Mouse (Mus musculus): Measurements from ENCODE around the gene Fbxl7. TPM values are rescaled to one million over a fixed set of nuclear protein-coding genes. Genes with fewer than 3 reads are reported as not detected.

Fbxl7 gene
- total and polyA plus RNA-seq, 3 experiments = not detected

DNA sequence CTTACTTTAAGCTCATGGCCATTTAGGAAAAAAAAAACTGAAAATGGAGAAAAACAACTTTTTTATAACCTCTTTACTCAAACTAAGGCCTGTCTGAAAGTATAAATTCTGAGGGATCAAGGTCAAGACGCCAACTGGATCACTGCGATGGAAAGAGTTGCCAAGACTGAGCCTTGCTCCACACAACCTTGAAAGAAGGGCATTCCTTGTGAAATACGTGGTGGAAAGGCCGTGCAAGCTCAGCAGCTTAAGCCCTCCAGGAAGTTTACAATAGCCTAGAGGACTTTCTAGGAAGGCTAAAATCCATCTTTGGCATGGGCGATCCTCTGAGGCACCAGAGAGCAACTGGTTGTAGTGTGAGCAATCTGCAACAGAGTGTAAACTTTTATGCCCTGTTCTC is 27.9 kb downstream of the Fbxl7 start:
- H3K36me3 ChIP-seq (replicated peaks in 1 of 2; ENCODE audit: control insufficient read depth in 1 of 2, insufficient read depth in 1 of 2, low read length in 1 of 2) = no peaks in the 10 kb centered on the region
- no peaks in the 10 kb centered on the region for H3K4me1 ChIP-seq (ENCODE audit: control insufficient read depth in 1 of 2, insufficient read depth in 2 of 2)
- no peak overlapping the region for H3K4me2 ChIP-seq (ENCODE audit: insufficient read depth, low read depth, poor library complexity, severe bottlenecking)
- dilution Hi-C loops (cut with MboI; ENCODE audit: extremely low pct_ligation_motif_present, extremely low pct_unique_long_range_greater_than_20kb, low sequenced_read_pairs) = no loop called here
- H3K27ac ChIP-seq (ENCODE audit: insufficient read depth, low read depth) = no peak overlapping the region
- in situ Hi-C loops (cut with MboI; ENCODE audit: low pct_ligation_motif_present, low pct_unique_long_range_greater_than_20kb, low sequenced_read_pairs) = no loop called here
- no peaks in the 10 kb centered on the region for H3K27me3 ChIP-seq (replicated peaks)
- no peak overlapping the region for H3K4me3 ChIP-seq (replicated peaks in 1 of 3; ENCODE audit: low read depth in 2 of 3, low read length in 2 of 3, poor library complexity in 1 of 3)
- no peaks in the 10 kb centered on the region; the same call in 1 of the 2 replicates for H3K79me2 ChIP-seq (replicated peaks; ENCODE audit: control insufficient read depth, extremely low read depth, insufficient read depth, poor library complexity, severe bottlenecking)
- no peak overlapping the region for H3K9ac ChIP-seq (ENCODE audit: insufficient read depth, low read depth)
- H3K9me3 ChIP-seq (replicated peaks; ENCODE audit: low read length) = no peaks in the 10 kb centered on the region
- no peak for DNase-seq (ENCODE audit: extremely low read depth)
- no peak for TF ChIP-seq MEF2A (IDR thresholded peaks at IDR 0.05; ENCODE audit: borderline replicate concordance, low read depth, low read length)
- TF ChIP-seq CHD1 (IDR thresholded peaks at IDR 0.05; ENCODE audit: low read depth, low read length) = no peak
- TF ChIP-seq KAT2A (IDR thresholded peaks at IDR 0.05; ENCODE audit: insufficient replicate concordance, low read length) = no peak
- TF ChIP-seq MAZ (IDR thresholded peaks at IDR 0.05; ENCODE audit: low read depth, low read length) = no peak
- TF ChIP-seq ELF1 (IDR thresholded peaks at IDR 0.05; ENCODE audit: low read depth, low read length) = no peak
- TF ChIP-seq NELFE (IDR thresholded peaks at IDR 0.05; ENCODE audit: low read depth, low read length) = no peak
- TF ChIP-seq ZNF384 (IDR thresholded peaks at IDR 0.05; ENCODE audit: low read depth, low read length) = no peak
- TF ChIP-seq MAX (IDR thresholded peaks at IDR 0.05; ENCODE audit: low read length) = no peak
- no peak for TF ChIP-seq ZKSCAN1 (IDR thresholded peaks at IDR 0.05; ENCODE audit: borderline replicate concordance, low read depth, low read length)
- no peak for TF ChIP-seq POLR2AphosphoS2 (IDR thresholded peaks at IDR 0.05; ENCODE audit: low read depth, low read length)
- no peak for TF ChIP-seq BHLHE40 (IDR thresholded peaks at IDR 0.05; ENCODE audit: low read depth, low read length)

DNA sequence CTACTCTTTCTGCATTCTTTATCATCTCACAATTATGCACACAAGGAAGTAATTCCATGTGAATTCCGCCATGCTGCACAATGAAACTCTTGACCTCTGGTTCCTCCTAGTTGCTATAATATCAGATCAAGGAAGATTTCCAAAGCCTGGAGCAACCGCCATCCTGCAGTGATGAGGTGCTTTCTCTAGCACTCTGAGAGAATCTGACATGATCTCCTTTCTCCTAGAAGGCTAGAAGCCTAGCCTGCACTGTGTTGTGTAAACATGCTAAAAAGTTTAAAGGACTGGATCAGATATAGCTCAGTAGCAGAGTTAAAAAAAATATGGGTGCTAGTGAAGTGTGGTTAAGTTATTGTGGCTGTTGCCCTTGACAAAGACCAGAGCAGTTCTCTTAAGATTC is 33.2 kb downstream of the Fbxl7 start:
- no peaks in the 10 kb centered on the region for H3K4me1 ChIP-seq (ENCODE audit: control insufficient read depth in 1 of 2, insufficient read depth in 2 of 2)
- no peak overlapping the region for H3K4me3 ChIP-seq (replicated peaks in 1 of 3; ENCODE audit: low read depth in 2 of 3, low read length in 2 of 3, poor library complexity in 1 of 3)
- H3K9ac ChIP-seq (ENCODE audit: insufficient read depth, low read depth) = no peak overlapping the region
- H3K79me2 ChIP-seq (replicated peaks; ENCODE audit: control insufficient read depth, extremely low read depth, insufficient read depth, poor library complexity, severe bottlenecking) = no peaks in the 10 kb centered on the region
- no peak overlapping the region for H3K27ac ChIP-seq (ENCODE audit: insufficient read depth, low read depth)
- in situ Hi-C loops (cut with MboI; ENCODE audit: low pct_ligation_motif_present, low pct_unique_long_range_greater_than_20kb, low sequenced_read_pairs) = no loop called here
- TF ChIP-seq NRF1 (IDR thresholded peaks at IDR 0.05; ENCODE audit: low read depth, low read length) (no peak), RCOR1 (conservative IDR thresholded peaks at IDR 0.05; ENCODE audit: low read depth, low read length) (no peak), UBTF (IDR thresholded peaks at IDR 0.05; ENCODE audit: low read depth, low read length) (no peak), BHLHE40 (IDR thresholded peaks at IDR 0.05; ENCODE audit: low read depth, low read length) (no peak), CTCF (conservative IDR thresholded peaks at IDR 0.05 in 1 of 2, IDR thresholded peaks at IDR 0.05 in 1 of 2; ENCODE audit: low read depth in 2 of 2, low read length in 2 of 2) (no peak), MYC (IDR thresholded peaks at IDR 0.05; ENCODE audit: low read depth, low read length) (no peak), NELFE (IDR thresholded peaks at IDR 0.05; ENCODE audit: low read depth, low read length) (no peak), ZKSCAN1 (IDR thresholded peaks at IDR 0.05; ENCODE audit: borderline replicate concordance, low read depth, low read length) (no peak), ELF1 (IDR thresholded peaks at IDR 0.05; ENCODE audit: low read depth, low read length) (no peak), PAX5 (IDR thresholded peaks at IDR 0.05; ENCODE audit: low read length) (no peak), ETS1 (conservative IDR thresholded peaks at IDR 0.05; ENCODE audit: low read depth, low read length) (no peak)
- no peaks in the 10 kb centered on the region for H3K36me3 ChIP-seq (replicated peaks in 1 of 2; ENCODE audit: control insufficient read depth in 1 of 2, insufficient read depth in 1 of 2, low read length in 1 of 2)
- dilution Hi-C loops (cut with MboI; ENCODE audit: extremely low pct_ligation_motif_present, extremely low pct_unique_long_range_greater_than_20kb, low sequenced_read_pairs) = no loop called here
- H3K27me3 ChIP-seq (replicated peaks) = no peaks in the 10 kb centered on the region
- no peak overlapping the region for H3K4me2 ChIP-seq (ENCODE audit: insufficient read depth, low read depth, poor library complexity, severe bottlenecking)
- DNase-seq (ENCODE audit: extremely low read depth) = no peak
- H3K9me3 ChIP-seq (replicated peaks; ENCODE audit: low read length) = no peaks in the 10 kb centered on the region

Data from CH12.LX (cell line).